Mouse (Mus musculus) bone marrow macrophage, adult 2 months (primary cell): ENCODE measurements around the gene Slco3a1. TPM values are rescaled to one million over a fixed set of nuclear protein-coding genes. Genes with fewer than 3 reads are reported as not detected.

Experiments
- H3K27ac ChIP-seq: 2 replicates; pipeline ENCODE4 v1.5.1; 2012; ENCODE audit warnings: low read depth, low read length; ENCODE audit not compliant: insufficient read depth
- H3K4me1 ChIP-seq: 2 replicates; pipeline ENCODE4 v1.6.1; 2012; ENCODE audit warnings: low read length; ENCODE audit not compliant: control insufficient read depth, insufficient read depth
- H3K4me3 ChIP-seq: 2 replicates; pipeline ENCODE4 v1.5.1; 2012; ENCODE audit warnings: mild to moderate bottlenecking, low read length, moderate library complexity; ENCODE audit not compliant: insufficient read depth
- CTCF ChIP-seq: IDR thresholded peaks from 2 replicates; pipeline ENCODE4 v1.5.1; 2012; ENCODE audit warnings: low read depth, mild to moderate bottlenecking, low read length, moderate library complexity
- POLR2A ChIP-seq: IDR thresholded peaks from 2 replicates; pipeline ENCODE4 v1.6.1; 2012; ENCODE audit warnings: mild to moderate bottlenecking, low read depth, low read length, borderline replicate concordance
- polyA plus RNA-seq: library from polyadenylated mRNA; stranded (reverse); fragments of >200 nt; gene quantifications from 2 replicates; pipeline ENCODE4 v1.2.4, GENCODE M21; 2012; ENCODE audit not compliant: missing spikeins, insufficient read depth, insufficient read length

The Slco3a1 gene
- polyA plus RNA-seq, 1 experiment = 5.7 TPM

DNA sequence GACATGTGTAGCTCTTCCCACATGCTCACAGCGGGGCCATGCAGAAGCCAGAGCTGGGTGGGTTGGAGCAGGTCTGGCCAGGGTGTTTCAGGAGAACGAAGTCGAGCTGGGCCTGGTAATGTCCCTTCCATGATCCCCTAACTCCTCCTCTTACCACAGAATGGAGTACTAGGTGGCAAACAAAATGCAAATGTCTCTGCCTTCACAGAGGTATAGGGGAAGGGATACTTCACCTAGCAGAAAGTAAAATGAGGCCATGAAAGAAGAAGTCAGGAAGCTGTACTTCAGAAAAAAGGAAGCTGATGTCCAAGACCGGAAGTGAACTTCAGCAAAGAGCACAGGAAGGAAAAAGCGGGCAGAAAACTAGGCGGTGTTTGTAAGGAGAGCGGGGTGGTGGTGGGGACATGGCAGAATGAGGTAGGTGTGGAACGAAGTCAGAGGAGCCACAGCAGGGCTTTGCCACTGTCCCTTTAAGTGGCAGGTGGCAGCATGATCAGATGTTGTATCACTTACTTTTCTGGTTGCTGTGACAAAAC, 214.1 kb downstream of the Slco3a1 start:
- no peak overlapping the region for H3K27ac ChIP-seq
- TF ChIP-seq POLR2A (no peak), CTCF (no peak)
- no peak overlapping the region for H3K4me3 ChIP-seq
- H3K4me1 ChIP-seq = no peaks in the 10 kb centered on the region

DNA sequence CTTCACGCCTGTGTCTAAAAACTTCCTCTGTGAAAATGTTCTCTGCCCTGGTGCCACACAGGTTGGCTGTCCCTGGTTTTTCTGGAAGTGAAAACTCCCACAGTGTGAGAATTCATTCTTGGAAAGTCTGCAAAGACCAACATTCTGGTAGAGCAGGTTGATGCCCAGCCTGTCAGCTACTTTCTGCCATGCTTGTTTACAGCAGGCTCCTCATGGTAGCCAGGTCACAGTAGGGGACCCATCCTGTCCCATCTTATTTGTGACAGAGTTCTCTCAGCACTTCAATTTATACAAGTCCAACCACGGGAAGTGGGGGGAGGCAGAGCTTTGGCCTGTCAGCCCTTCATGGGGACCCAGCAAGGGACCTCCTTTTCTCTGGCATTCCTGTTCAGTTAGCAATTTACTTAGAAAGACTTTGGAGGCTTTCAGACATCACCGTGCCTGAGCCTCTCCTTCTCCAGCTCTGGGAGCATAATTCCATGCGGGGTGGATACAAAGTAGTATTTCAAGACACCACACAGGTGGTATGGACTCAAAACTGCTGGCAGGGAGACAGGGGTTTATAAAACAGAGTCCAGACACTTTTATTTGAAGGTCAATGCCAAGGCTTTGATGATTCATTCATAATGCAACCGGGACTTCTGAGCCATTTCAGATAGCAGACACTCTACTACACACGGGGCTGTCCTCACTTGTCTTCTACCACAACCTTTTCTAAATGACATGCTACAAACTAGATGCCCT, 216.7 kb downstream of the Slco3a1 start:
- H3K4me3 ChIP-seq = no peak overlapping the region
- no peaks in the 10 kb centered on the region for H3K4me1 ChIP-seq
- no peak overlapping the region for H3K27ac ChIP-seq
- TF ChIP-seq CTCF (no peak), POLR2A (no peak)

DNA sequence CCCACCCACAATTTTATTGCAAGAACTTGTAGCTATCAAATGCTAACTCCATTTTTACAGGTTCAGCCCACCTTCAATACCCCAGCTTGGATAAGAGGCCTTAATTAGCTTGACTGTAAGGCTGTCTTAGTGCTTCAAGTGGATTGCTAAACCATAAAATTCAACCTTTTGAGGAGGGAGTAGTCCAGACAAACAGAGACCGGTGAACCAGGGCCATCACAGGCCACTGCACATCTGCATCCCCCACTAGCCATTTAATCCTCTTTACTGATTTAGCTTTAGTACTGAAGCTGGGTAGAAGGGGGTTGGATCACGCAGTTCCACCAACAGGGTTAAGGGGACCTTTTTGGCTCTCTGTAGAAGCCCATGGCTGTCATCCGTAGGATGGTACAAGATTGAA, 222.3 kb downstream of the Slco3a1 start:
- TF ChIP-seq POLR2A = no peak
- no peak for TF ChIP-seq CTCF
- H3K27ac ChIP-seq = no peak overlapping the region

DNA sequence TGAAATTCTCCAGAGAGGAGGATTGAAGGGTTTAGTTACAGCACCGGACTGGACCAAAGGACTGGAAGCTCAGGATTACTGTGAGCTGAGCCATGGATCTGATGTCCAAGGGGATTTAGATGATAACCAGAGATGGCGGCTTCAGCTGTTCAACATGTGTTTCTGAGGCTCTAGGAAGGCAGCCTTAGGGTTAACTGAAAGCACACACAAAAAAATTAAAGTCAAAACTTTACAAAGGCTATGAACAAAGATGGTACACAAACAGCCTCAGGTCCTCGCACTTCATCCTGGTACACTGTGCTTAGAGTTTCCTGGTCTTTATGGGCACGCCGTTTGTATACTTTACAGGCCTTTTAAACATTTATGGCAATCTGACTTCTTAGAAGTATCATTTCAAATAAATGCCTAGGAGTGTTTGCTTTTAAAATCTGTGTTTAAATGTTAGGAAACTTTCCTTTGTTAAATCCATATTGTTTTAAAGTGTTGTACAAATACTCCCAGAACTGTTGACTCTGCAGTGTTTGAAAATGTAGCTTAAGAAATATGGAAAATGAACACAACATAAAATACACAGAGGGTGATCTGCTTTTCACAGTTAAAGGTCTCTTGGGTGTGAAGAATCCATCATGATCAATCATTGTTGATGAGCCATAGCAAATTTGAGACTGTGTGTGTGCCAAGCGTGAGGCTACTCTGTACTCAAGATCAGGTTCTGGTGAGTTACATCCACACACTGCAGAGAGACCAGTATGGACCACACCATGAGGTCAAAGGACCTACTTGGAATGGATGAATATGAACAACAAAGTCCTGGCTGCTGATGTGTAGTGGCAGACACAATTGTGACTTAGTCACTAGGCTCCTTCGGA, 223.5 kb downstream of the Slco3a1 start:
- TF ChIP-seq CTCF (no peak), POLR2A (no peak)
- no peak overlapping the region for H3K27ac ChIP-seq
- H3K4me3 ChIP-seq = no peak overlapping the region
- no peaks in the 10 kb centered on the region for H3K4me1 ChIP-seq

More for the DNA sequence above, 222.3 kb downstream of the Slco3a1 start:
- Histone ChIP-seq H3K4me3 (no peak overlapping the region), H3K4me1 (no peaks in the 10 kb centered on the region)

DNA sequence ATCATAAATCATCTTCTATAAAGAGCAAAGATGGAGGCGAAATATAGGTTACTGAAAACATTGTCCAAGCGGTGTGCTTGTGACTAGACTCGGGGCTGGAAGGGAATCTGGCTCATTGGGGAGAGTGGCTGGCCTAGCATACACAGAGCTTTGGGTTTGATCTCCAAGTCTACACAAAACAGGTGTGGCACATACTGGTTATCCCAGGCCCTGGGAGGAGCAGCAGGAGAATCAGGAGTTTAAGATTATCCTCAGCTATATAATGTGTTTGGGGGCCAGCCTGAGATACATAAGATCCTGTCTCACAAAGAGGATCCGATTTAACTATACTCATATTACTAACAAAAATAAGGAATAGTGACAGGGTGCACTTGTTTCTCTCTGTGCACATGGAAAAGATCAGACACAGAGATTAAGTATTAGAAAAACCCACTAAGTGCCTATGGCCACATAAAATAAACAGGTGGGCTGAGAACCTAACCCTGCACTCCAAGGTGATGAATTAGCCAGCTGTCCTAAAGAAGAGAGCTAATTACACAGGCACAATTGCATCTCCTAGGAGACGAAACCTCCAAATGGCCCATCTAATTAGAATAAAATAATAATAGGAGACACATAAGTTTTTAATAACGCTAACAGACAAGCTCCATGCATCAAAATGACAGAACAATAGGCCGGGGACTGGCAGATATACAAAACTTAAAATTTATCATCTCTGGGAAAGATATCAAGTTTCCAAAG, 224.3 kb downstream of the Slco3a1 start:
- H3K4me3 ChIP-seq = no peak overlapping the region
- TF ChIP-seq CTCF (no peak), POLR2A (no peak)
- no peak overlapping the region for H3K27ac ChIP-seq
- no peaks in the 10 kb centered on the region for H3K4me1 ChIP-seq

DNA sequence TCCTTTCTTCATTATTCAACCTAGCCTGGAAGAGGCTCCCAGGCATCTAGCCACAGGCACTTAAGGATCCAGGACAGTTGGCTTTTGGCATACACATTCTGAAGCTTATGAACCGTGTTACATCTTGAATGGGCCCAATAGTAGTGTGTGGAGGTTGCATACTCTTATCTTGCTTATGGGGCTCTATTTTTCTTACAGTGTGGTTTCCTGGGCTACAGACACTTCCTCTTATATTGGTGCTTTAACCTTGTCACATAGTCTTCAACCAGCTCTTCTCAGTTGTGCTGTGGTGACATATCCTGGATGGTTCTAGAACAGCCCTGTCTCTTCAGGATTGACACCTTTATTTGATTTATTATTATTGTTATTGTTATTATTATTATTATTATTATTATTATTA, 225.6 kb downstream of the Slco3a1 start:
- no peak overlapping the region for H3K4me3 ChIP-seq
- H3K27ac ChIP-seq = no peak overlapping the region
- H3K4me1 ChIP-seq = no peaks in the 10 kb centered on the region
- TF ChIP-seq POLR2A (no peak), CTCF (no peak)

DNA sequence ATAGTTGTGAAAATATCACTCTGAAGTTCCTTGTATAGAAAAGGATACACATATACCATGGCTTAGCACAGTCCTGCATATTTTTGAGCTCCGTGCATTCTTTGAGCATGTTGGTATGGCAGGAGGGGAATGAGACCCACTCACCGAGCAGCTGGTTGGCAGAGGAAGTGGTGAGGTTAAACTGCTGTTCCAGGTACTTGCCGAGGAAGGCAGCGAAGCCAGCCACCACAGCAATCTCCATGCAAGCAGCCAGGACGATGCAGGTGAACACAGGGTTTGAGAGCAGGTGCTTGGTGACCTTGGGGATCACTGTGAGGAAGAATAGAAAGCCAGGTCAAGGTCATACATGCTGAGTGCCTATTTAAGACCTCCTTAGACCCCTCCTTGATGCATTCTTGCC, 226.9 kb downstream of the Slco3a1 start:
- H3K4me3 ChIP-seq = no peak overlapping the region
- no peak for TF ChIP-seq POLR2A
- no peak for TF ChIP-seq CTCF
- no peak overlapping the region for H3K27ac ChIP-seq
- no peaks in the 10 kb centered on the region for H3K4me1 ChIP-seq

DNA sequence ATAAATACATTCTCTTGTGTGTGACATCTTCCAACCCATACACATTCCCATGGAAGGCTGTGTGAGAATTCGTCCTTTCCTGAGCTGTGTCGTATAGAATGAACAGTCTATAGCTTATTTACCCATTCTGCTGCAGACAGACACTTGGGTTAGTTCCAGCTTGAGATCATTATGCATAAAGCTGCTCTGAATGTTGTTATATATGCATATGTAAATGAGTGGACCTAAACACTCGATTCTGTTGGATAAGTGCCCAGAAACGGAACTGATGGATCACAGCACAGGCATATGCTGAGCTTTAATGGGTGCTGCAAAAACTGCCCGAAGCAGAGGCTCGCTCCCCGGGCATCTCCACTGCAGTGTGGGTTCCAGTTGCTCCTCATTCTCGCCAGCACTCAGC, 229.5 kb downstream of the Slco3a1 start:
- no peak overlapping the region for H3K4me3 ChIP-seq
- no peaks in the 10 kb centered on the region for H3K4me1 ChIP-seq
- TF ChIP-seq CTCF = no peak
- no peak overlapping the region for H3K27ac ChIP-seq

DNA sequence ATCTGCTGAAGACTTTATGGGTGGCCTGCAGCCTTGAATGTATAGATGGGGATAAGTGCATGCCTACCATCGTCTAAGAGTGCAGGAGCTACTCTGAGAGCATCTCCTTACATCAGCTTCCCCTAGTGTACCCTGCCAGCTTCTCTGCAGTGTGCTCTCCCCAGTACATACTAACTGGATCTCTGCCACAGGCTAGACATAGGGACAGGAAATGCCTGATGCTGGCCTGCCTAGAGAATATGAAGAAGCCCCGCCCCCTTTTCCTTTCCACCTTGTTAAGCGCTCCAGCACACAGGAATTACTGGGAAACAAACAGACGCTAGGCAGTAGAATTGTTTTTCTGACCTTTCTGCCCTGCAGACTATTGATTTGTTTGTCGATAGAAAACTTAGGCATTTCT, 230.9 kb downstream of the Slco3a1 start:
- Histone ChIP-seq H3K4me1 (no peaks in the 10 kb centered on the region), H3K4me3 (no peak overlapping the region), H3K27ac (no peak overlapping the region)
- TF ChIP-seq CTCF = no peak
- no peak for TF ChIP-seq POLR2A
